Mouse (Mus musculus) layer of hippocampus, adult 9-10 months (tissue): Measurements from ENCODE around the gene Rpl11.
"Not testable (repeated sequence)": the region's sequence is repeated elsewhere in the genome, so short reads cannot be mapped to it uniquely, and the experiment has no call there.

ENCODE experiments used
- DNase-seq: peaks from one replicate; pipeline ENCODE4 v3.0.0; 2022; ENCODE audit warnings: low spot score

The Rpl11 gene

DNA sequence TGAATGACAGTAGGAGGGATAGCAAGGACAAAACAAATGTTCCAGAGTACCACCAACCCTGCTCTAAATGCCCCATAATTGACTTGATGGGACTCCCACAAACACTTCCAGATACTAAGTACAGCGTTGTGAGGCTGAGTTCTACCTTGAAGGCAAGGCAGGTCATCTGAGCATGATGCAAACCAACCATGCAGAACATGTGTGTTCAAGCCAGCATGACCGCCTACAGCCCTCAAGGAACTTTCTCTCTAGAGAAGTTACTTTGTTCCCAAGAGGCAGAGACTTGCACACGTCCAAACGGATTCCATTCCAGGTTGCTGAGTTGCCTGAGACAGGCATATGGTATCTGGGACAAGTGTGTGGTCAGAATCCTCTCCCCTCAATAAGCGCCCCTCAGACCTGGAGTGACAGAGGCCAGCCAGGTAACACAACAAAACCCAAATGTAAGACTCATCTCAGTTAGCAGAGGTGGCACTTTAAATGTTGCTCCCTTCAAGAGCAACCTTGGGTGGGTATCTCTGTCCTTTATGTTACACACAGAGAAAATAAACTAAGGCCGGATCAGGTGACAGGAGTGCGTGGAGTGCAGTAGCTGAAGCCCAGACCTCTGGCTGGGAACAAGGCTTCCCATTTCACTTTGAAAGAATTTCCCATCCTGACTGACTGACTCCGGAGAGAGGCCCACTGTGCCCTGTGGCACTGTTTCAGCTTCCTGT, 25.7 kb downstream of the Rpl11 start:
- no peak for DNase-seq

DNA sequence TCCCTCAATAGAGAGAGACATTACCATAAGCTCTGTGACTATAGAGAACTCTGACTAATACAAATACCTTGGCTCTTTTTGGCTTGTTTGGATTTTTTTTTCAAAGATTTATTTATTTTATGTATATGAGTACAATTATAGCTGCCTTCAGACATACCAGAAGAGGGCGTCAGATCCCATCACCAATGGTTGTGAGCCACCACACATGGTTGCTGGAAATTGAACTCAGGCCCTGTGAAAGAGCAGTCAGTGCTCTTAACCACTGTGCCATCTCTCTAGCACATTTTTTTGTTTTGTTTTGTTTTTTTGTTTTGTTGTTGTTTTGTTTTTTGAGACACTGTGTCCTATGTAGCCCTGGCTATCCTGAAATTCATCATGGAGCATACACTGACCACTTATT, 27.9 kb downstream of the Rpl11 start:
- no peak for DNase-seq

DNA sequence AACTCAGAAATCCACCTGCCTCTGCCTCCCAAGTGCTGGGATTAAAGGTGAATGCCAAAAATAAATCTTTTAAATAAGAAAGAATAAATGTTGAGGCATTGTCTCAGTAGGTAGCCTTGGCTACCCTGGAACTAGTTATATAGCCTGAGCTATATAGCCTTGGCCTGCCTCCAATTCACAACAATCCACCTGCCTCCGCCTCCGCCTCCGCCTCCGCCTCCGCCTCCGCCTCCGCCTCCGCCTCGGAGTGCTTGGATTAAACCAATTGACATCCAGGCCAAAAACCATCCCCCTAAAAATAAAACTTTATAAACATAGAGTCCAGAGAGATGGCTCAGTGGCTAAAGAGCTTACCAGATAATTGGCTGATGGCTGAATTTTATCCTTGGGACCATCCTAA, 30.3 kb downstream of the Rpl11 start:
- no peak for DNase-seq

DNA sequence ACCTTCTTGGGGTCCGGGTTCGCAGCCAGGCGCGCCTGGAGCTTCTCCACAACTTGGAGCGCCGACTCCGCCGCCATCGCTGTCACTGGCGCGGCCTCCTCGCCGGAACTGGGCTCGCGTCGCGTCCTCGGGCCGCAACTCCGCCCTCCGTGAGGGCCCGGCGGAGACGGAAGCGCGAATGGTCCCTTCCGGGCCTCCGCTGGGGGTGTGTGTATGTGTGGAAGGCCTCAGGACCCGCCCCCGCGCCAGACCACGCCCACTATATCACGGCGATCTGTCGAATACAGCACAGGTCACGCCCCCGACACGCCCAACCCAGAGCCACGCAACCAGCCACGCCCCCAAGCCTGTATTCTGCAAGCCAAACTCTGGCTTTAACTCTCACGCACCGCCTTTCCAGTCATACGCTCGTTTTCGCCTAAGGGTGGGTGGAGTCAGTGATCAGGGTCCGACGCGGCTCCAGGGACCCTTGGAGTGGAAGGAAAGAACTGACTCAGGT, 31.6 kb downstream of the Rpl11 start, which contains the start of gene Eloa:
Gene Eloa (minus strand): TSS at position 215 of the 499 bp plus-strand sequence.
- DNase-seq: peak; percentile 98

DNA sequence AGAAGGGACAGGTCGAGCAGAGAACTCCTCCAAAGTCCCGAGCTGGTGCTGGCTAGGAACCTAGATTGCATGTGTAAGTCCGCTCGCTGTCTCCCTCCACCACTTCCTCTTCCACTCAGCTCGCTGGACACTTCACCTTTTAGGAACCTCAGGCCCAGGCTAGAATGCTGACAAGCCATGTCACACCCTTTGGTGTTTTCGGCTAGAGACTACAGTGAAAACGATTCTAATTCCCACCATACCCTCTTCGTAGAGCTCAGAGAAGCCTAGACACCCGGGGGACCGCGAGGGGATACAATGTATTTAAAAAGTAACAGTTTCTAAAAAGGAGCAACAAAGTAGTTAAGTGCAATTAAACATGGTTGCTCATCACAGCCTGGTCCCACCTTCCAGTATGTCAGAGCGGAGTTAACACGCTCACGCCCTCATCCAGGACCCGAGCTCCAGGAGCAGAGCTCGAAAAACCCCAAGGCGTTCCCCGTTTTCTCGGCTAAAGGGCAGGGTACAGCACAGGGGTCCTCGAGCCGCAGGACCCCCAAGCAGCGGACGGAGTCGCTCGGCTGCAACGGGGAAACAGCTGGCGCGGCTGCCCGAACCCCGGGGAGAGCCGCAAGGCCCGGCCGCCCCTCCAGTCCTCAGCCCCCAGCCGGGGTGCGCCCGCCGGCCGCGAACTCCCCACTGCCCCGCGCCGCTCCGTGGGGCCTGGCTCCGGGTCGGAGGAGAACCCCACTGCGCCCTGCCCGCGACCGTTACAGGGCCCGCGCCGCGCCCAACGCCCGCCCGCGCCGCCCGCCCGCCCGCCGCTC, 32.3 kb downstream of the Rpl11 start:
- DNase-seq: no peak

DNA sequence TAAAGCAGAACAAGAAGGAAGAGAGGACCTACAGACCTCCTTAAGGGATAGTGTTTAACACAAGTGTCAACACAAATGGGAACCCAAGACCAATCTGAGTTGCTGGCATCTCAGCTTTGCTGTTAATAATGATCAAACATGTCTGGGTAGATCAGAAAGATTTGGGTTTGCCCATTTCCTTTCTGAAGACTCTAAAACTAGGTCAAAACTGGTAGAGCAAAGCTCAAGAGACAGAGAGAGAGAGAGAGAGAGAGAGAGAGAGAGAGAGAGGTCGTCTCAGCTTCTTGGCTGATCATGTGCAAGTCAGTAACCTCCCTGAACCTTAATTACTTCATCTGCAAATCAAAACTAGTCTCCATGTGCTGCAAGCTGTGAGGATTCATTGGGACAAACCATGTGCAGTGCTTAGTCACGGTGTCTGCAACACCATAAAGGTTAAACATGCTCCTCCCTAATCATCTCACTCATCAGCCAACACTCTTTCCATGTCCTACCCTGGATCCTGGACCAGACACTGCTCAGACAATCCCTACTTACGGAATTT, 37.1 kb downstream of the Rpl11 start:
- DNase-seq: no peak

DNA sequence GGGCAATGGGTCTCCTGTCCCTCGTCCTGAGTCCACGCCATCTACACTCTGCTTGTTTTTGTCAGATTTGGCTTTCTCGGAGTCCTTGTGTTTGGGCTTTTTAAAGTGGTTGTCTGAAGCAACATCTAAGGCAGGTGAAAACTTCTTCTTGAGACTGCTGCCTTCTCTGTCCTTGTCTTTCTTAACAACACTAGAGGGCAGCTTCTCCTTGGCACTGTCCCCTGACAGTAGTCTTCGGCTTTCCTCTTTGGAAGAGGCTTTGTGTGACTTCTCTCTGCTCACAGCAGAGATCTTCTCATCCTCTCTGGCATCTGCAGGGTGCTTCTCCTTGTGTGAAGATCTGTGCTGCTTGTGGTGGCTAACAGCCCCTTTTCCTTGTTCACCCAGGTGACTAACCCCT, 42.6 kb downstream of the Rpl11 start:
- DNase-seq: no peak

DNA sequence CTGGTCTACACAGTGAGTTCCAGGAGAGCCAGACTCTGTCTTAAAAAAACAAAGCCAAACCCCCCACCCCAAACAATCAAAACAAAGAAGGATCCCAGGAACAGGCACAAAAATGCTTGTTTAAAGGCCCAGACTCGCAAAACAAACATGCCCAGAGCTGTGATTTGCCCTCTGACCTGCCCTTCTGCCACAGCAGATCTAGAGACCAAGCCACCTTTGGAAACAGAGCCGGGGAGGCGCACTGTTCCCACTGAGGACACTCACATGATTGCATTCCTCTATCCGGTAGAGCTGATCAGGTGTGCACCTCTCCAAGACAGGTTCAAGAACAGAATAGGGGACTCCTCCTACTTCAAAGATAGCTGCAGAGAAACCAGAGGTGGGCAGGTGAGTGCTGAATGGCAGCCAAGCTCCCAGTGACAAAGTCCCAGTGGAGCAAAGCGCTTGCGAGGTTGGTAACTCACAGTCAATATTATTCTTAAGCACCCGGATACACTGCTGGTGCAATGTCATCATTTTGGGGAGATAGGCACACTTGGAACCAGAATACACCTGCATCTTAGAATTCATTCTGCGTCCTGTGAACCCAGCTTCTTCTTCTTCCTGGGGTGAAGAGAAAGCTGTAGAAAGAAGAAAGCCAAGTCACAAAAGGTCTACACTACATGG, 44.3 kb downstream of the Rpl11 start:
- no peak for DNase-seq

DNA sequence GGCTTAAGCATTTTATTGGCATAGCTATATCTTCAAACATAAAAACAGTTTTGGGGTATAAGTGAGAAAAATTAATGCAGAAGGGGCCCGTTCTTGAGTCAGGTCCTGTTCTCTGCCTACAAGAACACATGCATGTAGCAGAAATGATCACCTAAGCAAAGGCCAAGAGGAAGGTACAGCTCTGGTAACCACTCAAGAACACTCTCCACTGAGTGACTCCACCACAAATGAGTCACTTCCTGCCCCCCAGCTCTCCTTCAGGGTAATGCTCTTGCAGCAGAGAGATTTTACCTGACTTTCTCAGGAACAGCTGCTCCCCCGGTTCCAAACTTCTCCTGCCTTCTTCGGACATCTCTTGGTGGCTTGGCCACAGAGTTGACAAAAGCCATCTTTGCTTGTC, 46.4 kb downstream of the Rpl11 start:
- DNase-seq: no peak

DNA sequence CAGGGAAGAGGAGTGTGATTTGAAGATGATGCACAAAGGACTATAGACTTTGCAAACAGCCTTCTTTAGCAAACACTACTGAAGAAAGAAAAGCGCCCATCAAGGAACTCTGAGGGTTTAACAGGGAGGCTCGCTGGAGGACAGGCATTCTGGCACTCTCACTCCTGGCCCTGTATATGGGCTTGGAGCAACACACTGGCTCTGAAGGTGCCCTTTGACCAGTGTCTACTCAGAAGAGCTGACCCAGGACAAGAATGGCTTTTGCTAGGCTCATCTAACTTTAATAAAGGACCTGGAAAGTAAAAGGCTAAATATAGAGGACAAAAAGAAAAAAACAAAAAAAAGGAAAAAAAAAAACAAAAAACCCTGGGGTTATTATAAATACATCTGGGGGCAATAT, 48.3 kb downstream of the Rpl11 start:
- no peak for DNase-seq

DNA sequence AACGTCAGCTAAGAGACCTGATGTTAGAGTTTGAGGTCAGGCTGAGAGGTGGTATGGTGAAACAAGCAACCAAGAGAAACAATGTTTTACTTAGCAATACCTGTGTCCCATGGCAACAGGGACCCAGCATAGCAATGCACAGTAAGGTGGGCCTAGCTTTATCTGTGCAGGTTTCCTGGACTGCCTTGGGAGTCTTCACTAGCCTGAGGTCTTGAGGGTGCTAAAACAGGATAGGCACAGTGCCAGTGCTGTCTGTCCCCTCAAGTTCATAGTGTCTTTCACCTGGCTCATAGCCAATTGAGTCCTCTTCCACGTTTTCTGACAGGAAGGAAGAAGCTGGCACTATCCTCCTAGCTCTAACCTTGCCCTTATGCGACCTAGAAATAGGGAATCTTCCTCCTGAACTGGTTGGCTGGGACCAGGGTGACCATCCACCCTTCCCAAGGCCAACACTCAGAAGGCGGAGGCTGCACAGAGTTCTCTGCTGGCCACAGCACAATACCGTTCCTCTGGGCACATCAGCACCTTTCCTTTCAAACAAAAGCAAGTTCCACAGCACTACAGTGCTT, 49.0 kb downstream of the Rpl11 start:
- DNase-seq: no peak

DNA sequence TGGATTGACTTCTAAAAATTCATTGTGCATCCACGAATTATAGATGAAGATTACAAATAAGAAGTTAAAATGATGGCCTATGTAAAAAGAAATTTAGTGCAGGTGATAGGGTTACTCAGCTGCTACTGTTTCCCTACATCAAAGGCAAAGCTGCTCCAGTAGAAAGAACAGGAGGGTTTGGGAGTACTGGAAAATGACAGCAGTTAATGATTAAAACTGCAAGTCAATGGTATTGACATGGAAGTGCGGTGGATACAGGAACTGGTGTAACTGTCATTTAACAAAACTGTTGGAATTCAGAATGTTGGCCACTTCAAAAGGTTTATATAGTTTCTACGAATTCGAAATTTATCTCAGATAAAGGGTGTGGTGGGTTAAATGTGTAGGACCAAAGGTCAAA, 58.1 kb downstream of the Rpl11 start:
- DNase-seq: no peak

DNA sequence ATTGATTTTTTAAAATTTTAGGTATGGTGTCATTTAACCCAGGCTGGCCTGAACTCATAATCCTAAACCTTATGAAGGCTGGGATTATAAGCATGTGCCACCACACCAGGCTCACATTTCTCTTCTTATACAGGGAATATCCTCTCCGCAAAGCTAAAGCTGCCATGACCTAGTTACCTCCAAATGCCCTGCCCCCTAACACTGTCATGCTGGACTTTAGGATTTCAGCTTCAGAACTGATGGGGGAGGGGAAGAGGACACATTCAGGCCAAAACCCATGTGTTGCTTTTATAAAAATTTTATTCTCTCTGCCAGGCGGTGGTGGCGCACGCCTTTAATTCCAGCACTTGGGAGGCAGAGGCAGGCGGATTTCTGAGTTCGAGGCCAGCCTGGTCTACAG, 59.3 kb downstream of the Rpl11 start:
- DNase-seq: no peak

DNA sequence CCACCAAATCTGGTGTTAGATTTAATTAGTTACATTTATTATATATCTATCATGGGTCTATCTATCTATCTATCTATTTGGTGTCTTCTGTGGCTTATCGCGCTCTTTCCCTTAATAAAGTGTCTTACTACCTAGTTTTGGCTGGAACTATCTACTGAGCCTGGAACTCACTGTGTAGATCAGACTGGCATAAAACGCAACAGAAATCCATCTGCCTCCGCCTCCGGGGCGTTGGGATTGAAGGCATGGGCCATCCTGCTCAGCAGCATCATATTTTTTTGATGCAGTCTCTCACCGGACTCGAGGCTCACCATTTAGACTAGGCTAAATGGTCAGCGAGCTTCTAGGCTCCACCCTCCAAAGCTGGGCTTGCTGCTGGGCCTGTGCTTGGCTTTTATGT, 65.5 kb downstream of the Rpl11 start:
- DNase-seq: no peak

DNA sequence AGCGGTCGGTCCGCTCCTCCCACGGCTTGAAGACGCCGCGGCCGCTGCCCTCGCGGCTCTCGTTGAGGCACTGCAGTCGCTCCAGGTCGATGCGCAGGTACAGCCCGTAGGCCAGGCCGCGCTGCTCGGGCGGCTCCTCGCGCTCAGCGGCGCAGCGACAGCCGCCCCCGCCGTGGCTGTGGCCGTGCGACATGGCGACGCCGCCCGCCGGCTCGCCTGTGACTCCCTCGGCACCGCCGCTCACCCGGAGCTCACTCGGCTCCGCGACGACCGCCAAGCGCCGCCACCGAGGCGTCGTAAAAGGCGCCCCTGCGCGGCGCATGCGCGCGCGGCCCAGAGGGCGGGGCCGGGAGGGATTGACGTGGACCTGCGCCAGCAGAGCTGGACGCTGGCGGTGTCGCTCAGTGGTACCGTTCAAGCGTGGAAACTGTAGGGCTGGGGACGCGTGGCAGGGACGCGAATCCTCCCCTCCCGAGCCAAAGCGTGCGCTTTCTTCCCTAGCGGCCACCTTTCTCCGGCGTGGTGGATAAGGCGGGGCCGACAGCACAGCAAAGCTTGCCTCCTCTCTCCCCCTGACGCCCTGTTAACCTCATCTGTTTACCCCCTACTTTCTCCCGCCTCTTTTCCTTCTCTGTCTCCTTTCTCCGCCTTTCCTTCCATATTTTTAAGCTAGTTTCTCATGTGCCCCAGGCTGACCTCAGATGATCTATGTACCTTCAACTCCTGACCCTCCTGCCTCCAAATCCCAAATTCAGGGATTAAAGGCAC, 66.1 kb downstream of the Rpl11 start, which contains the start of gene Pithd1:
Gene Pithd1 (minus strand): TSS at position 322 of the 768 bp plus-strand sequence.
- peak; percentile 79 for DNase-seq

DNA sequence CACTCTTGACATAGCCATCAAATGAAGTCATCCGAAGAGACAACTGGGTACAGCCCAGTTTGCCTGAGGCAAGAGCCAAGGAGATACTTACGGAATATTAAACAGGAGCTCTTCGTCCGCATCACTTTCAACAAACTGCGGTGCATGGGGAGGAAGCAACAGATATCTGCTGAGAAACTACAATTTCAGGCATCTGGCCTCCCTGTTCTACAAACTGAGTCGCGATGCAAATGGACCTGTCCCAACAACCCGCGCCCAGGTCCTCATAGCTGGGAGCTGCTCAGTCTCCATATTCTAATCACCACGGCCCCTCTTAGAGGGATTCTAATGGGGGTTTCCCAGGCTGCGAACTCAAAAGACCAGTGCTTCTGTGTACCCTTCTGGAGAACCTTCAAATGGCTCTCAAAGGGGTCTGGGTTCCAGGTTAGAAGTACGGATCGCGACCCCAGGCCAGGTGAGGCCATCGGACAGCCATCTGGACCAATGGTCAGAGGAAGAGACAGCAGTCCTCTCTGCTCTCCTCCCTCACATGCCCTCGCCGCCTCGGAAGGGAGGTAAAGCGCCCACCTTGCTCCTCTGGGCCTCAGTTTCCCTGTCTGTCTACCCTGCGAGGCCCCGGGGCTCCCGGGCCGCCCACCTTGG, 66.8 kb downstream of the Rpl11 start:
- no peak for DNase-seq

DNA sequence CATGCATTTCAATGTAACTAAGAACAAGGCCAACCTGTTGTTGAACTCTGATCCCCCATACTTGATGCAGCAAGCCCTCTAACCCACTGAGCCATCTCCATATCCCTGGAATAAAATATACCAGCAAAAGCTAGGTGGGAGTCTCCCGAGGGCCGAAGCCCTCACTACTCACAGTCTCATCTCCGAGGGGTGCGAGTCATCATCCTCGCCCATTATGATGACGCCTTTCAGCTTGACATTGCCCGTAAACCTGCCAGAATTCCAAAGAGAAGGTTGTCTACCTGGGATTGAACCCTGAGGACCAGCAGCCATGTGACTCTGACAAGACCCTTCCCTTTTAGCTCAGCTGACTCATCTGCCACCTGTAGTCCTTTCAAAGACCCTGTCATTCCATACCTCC, 67.5 kb downstream of the Rpl11 start:
- no peak for DNase-seq

DNA sequence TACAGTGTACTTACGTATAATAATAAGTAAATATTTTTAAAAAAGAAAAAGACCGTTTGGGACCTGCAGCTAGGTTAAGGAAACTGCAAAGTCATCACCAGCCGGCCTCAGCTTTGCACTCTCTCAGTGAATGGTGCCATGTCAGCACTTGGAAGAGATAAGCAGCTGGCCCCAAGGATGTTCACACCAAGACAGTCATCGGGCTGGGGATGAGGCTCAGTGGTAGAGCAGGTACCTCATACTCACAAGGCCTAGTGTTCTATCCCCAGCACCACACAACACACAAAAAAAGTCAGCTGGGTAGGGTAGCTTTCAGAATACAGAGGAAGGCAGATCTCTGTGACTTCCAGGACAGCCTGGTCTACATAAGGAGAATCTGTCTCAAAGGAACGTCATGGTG, 68.0 kb downstream of the Rpl11 start:
- DNase-seq: no peak

DNA sequence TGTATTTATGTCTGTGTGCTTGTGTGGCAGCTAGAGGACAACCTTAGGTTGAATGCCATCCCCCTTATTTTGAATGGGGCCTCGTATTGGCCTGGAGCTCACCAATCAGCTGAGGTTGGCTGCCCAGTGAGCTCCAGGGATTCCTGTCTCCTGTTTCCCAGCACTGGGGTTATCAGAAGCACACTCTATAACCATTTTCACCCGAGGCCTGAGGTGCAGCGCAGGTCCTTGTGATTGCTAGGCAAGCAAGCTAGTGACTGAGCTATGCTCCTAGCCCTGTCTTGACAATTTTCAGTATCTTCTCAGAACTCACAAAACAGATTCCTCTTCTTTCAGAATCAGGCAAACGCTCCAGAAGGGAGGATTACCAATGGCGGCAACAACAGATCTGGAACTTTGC, 68.7 kb downstream of the Rpl11 start:
- DNase-seq: no peak

DNA sequence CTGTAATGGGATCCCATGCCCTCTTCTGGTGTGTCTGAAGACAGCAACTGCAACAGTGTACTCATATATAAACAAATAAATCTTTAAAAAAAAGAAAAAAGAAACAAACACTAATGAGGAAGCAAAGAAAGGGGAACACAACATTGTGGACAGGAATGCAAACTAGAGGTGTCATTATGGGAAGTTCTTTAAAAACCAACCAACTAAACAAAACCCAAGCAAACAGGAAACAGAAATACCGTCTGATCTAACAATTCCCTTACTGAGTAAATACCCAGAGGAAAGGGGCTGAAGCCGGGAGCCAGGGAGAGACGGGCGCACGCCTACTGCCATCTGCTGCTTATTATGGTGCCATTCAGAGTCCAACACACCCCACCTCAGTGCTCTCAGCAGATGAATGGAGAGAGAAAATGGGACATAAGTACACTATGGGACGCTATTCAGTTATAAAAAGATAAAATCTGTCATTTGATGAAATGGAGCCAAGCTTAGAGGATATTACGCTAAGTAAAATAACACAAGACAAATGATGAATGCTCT, 71.6 kb downstream of the Rpl11 start:
- DNase-seq: peak; percentile 79

DNA sequence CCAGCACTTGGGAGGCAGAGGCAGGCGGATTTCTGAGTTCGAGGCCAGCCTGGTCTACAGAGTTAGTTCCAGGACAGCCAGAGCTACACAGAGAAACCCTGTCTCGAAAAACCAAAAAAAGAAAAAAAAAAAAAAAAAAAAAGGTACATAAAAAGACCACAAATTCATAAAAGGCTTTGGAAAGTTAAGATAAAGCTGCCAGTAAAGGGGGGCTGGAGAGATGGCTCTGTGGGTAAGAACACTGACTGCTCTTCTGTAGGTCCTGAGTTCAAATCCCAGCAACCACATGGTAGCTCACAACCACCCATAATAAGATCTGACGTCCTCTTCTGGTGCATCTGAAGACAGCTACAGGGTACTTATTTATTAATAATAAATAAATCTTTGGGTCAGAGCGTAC, 73.0 kb downstream of the Rpl11 start:
- not testable (repeated sequence) for DNase-seq
